Mouse (Mus musculus): ENCODE data around the gene Aph1b. TPM values are rescaled to one million over a fixed set of nuclear protein-coding genes. Genes with fewer than 3 reads are reported as not detected.

The Aph1b gene
- total RNA-seq, 2 experiments from 2014 or later, result 4.9 to 6.4 TPM

DNA sequence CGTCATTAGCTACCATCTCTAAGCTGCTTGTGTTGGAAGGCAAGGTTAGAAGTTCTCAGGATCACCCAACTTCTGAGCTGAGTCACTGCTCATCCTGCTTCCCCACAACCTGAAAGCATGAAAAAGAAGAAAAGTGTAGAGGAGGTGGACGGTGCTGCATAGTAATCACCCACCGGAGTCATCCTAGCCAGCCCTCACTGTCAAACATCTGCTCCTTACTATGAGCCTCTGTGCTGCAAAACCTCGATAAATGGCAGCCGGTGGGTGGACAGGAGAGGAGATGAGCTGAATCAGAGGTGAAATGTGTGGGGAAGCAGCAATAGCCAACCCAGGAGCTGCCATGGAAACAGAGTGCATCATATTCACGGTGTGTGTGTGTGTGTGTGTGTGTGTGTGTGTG is 42.4 kb downstream of the Aph1b start:
- DNase-seq, result no peak
- intact Hi-C loops (cut with DNase I), result no loop called here

DNA sequence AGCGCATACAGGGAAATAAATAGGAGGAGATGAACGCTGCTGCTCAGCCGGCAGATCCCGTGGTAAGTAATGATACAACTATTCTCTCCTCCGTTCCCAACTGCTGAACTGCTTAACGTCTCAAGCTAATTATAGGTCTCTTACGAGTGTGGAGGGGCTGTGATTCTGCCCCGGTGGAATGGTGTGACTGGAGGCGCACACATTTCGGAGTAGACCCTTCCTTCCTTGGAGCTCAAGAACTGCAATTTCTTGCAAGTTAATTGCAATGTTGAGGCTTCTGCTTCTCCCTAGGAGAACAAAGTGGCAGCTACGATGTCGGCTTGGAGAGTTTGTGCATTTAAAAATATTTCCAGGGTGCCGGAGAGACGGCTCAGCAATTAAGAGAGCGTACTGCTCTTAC is 46.9 kb downstream of the Aph1b start:
- intact Hi-C loops (cut with DNase I), result no loop called here

DNA sequence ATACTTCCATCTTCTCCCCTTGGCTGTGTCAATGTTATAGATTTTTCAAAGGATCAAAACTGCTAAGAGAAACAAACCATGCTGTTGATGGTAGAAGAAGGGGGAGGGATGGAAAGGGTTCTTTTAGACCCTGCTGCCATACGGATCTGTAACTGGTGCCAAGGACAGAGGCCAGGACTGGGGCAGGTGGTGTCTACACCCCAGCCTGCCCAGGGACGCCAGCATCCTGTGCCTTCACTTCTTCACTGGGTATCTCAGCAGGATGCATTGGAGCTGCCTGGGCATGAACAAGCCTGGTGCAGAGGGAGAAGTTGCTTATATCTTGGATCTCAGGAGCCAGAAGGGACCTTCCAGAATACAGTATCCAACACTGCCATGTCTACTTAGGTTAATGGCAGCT is 50.8 kb downstream of the Aph1b start:
- intact Hi-C loops (cut with DNase I), result no loop called here
- DNase-seq, result no peak

More for the DNA sequence above, 46.9 kb downstream of the Aph1b start:
- no peak for DNase-seq

DNA sequence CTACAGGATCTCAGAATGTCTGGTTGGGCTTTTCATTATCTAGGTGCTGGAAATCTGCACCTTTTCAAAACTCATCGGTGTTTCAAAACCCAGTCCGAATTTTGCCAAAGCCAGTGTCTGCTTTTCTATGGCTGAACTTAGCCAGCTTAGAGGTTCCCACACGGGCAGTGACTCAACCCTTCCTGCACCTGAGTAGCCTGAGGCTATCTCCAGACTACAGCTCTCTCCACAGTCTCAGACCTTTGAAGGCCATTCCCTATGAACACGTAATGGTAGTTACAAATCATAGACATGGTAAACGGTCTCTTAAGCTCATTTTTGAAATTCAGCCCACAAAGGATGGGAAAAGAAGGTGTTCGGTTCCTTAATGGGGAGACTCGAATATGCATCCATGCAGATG is 55.8 kb downstream of the Aph1b start:
- no peak for DNase-seq
- intact Hi-C loops (cut with DNase I), result no loop called here

DNA sequence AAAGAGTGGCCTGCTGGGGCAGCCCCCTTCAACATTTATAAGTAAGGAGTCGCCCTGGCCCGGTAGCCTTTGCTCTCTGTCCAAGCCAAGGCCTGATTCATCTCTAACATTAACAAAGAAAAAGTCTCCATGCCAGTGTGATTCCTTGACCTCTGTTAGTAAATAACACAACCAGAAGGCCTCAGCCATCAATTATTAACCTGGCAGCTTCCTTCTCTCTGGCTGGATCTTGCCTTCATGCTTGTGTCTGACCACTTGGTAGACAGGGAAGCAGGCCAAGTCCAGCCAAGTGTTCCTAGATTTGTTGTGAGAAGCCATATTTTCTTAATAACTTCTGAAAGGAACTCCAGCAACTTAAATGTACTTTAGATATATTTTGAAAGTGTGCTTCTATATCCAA is 58.7 kb downstream of the Aph1b start:
- no peak for DNase-seq
- intact Hi-C loops (cut with DNase I), result no loop called here

DNA sequence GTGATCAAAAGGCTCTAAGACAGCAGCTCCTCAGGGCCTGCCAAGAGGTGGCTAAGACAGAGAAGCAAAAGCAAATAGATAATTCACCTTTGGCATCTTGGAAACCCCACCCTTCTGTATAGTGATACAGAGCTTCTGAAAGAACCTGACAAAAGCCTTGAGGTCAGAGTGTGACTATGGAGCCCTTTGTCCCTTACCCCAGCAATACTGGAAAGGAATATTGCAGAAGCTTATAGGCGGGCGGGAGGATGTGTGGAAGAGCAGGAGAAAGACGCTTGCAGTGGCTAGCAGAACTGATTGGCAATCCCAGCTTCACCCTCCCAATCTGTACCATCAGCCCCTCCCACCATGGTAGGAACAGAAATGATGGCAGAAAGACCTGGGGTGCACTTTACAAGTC is 59.3 kb downstream of the Aph1b start:
- DNase-seq, result no peak
- intact Hi-C loops (cut with DNase I), result no loop called here

DNA sequence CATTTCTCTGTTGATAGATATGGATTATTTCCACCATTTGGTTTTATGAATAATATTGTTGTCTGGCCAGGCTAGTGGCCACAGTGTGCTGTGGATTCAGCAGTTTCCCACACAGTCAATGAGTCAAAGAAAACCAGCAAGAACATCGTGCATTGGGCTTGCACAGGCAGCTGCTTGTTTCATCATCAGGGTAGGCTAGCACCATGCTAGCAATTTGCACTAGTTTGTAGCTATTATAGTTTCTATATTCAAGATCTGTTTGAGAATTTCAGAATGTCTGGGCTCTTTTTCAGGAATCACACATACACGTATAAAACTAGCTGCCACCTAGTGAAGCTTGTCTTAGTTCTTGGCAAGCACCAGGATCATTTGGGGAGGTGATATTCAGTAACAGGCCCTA is 60.2 kb downstream of the Aph1b start:
- no peak for DNase-seq
- intact Hi-C loops (cut with DNase I), result no loop called here

DNA sequence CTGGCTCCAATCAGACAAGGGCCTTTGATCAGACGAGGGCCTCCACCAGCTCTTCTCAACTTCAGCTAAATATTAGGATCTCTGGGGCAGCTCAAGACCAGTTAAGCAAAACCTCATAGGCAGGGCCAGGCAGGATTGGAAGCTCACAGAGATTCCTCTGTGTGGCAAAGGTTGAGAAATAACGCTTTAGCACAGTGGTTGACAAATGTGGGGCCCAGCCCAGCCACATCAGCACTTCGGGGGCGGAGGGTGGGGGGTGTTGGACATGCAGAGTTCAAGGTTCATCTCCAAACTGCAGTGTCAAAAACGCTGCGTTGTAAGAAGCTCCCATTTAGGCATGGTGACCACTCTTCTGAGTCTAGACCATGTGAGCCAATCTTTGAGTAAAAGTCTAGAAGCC is 60.7 kb downstream of the Aph1b start:
- intact Hi-C loops (cut with DNase I), result no loop called here

DNA sequence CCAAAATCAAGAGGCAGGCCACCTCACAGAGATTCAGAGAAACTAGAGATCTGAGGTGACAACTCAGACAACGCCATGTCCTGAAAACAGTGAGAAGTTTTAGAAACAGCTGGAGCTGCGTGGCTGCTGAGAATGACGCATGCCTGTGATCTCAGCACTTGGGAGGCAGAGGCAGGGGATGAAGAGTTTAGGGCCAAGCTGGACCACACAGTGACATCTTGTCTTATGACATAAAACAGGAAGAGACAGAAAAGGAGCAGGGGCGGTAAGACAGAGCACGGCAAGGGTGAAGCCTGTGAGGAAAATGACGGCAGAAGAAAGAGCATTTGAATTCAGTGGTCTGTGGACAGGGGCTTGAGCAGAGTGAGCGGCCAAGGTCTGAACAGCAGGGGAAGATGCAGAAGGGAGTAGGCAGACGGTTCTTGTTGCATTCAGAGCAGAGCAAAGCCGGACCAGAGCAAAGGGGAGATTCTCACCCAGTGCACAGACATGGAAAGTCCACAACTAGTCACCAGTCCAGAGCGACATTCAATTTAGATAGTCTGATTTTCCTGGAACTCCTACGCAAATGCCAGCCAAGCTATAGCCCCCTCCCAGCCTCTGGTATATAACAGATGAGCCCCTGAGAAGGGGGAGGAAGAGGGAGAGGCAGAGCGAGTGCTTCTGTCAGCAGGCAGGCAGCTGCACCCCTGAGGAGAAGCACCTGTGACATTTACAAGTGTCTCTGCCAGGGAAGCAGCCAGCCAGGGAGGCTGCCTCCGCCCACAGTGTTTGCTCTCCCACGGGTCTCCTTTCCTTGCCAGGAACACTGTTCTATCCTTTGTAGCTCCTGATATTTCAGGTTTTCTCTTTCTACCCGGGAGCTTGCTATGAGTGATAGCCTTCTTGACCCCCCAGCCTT is 62.2 kb downstream of the Aph1b start:
- peak; percentile 8 to 11 for DNase-seq
- intact Hi-C loops (cut with DNase I), result no loop called here

More for the DNA sequence above, 60.7 kb downstream of the Aph1b start:
- no peak for DNase-seq

DNA sequence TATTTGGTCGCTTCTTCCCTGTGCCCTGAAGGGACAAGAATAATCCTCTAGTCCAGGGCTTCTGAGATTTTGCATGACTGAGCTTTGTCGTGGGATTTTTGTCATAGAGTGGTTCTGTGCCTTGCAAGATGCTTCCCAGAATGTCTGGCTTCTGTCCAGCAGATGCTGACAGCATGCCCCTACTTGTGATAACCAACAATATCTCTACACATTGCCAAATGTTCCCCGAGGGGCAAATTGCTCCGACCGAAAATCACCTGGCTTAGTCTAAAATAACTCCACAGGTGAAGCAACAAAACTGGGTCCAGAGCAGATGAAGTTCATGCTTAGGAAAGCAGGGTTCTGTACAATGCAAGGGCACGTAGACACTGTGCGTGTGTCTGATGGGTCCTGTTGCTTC is 64.0 kb downstream of the Aph1b start:
- no peak for DNase-seq
- intact Hi-C loops (cut with DNase I), result no loop called here

DNA sequence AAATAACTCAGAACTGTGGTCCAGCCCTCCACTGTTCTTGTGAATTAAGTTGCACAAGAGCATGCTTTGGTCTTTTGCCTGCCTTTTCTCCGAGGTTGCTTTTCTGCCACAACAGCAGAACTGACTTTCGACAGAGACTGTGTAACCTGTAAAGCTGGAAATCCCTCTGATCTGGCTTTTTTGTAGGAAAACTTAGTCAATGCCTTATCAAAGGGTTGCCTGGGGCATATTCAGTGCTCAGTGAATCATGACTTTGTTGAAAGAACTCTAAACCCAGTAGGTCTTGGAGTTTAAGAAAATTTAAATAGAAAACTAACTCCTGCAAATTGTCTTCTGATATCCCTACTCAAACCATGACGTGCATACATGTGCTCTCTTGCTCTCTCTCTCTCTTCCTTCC is 64.7 kb downstream of the Aph1b start:
- intact Hi-C loops (cut with DNase I), result no loop called here
- no peak for DNase-seq

DNA sequence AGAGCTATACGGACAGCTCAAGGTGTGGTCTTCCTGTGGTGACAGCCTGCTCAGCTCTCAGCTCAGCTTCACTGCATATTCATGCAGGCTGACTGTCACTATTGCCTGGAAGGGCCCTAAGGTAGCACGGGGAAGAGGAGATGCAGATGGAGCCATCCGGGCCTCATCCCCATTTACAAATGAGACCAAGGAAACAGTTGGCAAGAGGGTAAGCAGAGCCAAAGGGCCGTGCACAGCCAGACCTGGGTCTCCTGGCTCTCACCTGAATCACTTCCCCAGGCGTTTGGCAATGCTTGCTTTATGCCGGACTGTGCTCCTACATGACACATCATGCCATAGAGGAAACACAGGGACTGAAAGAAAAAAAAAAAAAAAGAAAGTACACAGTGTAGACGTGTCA is 68.0 kb downstream of the Aph1b start:
- DNase-seq, result no peak
- intact Hi-C loops (cut with DNase I), result no loop called here

DNA sequence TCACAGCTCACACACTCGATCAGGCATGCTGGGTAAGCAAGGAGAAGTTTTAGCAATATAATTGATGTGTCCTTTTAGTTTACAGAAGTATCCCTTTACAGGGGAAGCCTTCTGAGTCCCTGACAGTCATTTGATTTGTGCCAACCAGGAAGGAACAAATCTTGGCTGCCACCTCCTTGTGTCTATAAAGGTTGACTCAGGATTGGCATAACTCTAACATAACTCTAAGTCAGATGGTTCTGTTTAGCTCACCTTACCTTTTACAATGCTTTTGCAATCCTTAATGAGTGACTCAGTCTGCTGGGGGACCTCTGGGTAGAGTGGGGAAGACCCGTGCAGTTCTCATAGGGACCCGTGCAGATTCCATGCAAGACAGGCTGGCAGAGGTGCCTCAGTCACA is 69.7 kb downstream of the Aph1b start:
- intact Hi-C loops (cut with DNase I), result no loop called here
- no peak for DNase-seq

Other genes with a start within 250 kb of the Aph1b start
- 10 to 100 TPM; 22.1 to 30.2 TPM for gene Usp3, start 202.3 kb downstream of the Aph1b start, total RNA-seq (2021)
- not detected for gene Car12, start 81.8 kb downstream of the Aph1b start, total RNA-seq (2021)
- under 1 TPM in 1 of 2 experiments, not detected in 1; 0.14 TPM for gene Gm10647, start 1.5 kb upstream of the Aph1b start, total RNA-seq (2021)
- 1 to 10 TPM; 1.4 TPM for gene Aph1c, start 39.2 kb upstream of the Aph1b start, total RNA-seq (2021)
- gene Rab8b, start 124.2 kb upstream of the Aph1b start, total RNA-seq (2021), result 10 to 100 TPM in 1 of 2 experiments, 1 to 10 TPM in 1; 9.5 to 10.3 TPM
- gene Rps27l, start 150.6 kb upstream of the Aph1b start, total RNA-seq (2021), result 100 to 1,000 TPM; 175 to 183 TPM
- 10 to 100 TPM; 21.5 to 23.9 TPM for gene Lactb, start 180.0 kb upstream of the Aph1b start, total RNA-seq (2021)